Mouse (Mus musculus) left cerebral cortex, postnatal 36 days (tissue): ENCODE measurements around the gene Ces1a. TPM values are rescaled to one million over a fixed set of nuclear protein-coding genes. Genes with fewer than 3 reads are reported as not detected.

Experiments used
- DNase-seq, 2 experiments: peaks; one replicate each; pipeline ENCODE4 v3.0.0; 2021 to 2022; ENCODE audit warnings: low spot score in 2 of 2, mixed read lengths in 1 of 2
- intact Hi-C: fragments of 180-260 bp; cut with DNase I; formaldehyde crosslinking; loops from one replicate; pipeline ENCODE4 v1.15.1; 2025
- total RNA-seq, 2 experiments: library from RNA; stranded (reverse); gene quantifications; 2 replicates each; pipeline ENCODE4 v1.2.3; 2021

Gene Ces1a
- total RNA-seq, 2 experiments from 2014 or later, result 0.27 TPM; not detected in 1

GRCm38 (mm10) chr8:93011439-93011838, 36.6 kb downstream of the Ces1a start:
- intact Hi-C loops, result loop anchor here (1.0 to 10.0 kb wide), 5 partner anchors 83 to 483 kb away; no protein-coding TSS in a partner anchor
- peak; percentile 76 to 81 for DNase-seq

GRCm38 (mm10) chr8:93010286-93010685, 37.7 kb downstream of the Ces1a start:
- peak in 1 of 2 experiments; percentile 21 for DNase-seq
- intact Hi-C loops, result loop anchor here (2.0 to 10.0 kb wide), 4 partner anchors 85 to 485 kb away; no protein-coding TSS in a partner anchor

DNA sequence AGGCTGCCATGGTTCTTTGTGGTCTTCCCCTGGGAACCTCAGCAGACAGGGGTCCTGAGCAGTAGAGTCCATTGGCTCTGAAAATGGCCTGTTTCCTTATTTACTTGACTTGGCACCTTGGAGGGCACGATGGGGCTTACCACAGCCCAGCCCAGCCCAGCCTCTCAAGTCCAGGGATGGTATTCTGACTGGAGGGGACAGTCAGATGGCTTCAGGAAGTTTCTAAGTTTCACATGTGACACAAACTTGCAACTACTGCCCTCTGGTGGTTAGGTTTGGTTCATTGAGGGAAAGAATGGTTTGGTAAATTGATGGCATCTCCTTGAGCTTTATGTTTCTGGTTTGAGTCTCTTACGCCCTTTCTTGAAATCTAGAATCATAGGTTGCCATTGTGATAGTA, 49.4 kb downstream of the Ces1a start:
- intact Hi-C loops, result loop anchor here (5.0 kb wide), 2 partner anchors 116 to 1806 kb away; no protein-coding TSS in a partner anchor

GRCm38 (mm10) chr8:92996840-92997239, 51.2 kb downstream of the Ces1a start:
- intact Hi-C loops, result loop anchor here (1.0 to 5.0 kb wide), 3 partner anchors 115 to 1805 kb away; no protein-coding TSS in a partner anchor
- peak; percentile 25 to 48 for DNase-seq

More for the DNA sequence above, 49.4 kb downstream of the Ces1a start:
- peak in 1 of 2 experiments; percentile 33 for DNase-seq

- intact Hi-C loops, result no loop called here
- no peak for DNase-seq
Observed at GRCm38 (mm10) chr8:92984376-92984775, 63.6 kb downstream of the Ces1a start.

DNA sequence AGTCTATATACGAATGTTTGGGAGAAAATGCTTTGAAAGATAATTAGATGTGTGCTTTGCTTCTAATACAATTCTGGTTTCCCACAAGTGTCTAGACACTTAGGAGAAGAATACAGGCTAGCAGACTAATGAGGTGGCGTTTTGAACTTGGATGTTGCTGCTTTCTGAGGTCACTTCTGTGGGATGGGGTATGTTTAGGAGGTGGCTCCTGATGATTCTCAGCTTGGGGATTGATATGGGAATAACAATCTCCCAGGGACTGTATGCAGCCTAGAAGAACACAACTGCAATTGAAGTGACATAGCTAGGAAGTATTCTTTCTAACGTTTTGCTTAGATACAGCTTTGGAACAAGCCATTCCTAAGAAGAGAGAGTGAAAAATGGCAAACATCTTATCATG, 65.5 kb downstream of the Ces1a start:
- intact Hi-C loops, result no loop called here

DNA sequence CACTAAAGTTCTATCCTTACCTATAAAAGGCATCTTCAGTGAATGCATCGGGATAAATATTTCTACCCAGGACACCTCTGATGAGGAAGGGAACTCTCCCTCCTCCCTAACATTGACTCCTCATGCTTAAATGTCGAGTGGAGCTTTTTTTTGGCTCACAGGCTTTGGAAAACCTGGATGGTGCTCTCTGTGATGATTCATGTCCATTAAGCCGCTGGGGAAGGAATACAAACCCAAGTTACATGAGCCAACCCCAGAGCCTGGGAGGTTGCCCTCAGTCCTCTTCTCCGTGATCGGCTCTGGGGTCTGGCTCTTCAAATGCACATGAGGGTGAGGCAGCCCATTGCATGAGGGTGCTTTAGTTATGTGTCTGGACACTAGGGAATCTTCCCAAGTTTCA, 71.3 kb downstream of the Ces1a start:
- DNase-seq, result no peak
- intact Hi-C loops, result no loop called here

More for the DNA sequence above, 65.5 kb downstream of the Ces1a start:
- DNase-seq, result no peak

DNA sequence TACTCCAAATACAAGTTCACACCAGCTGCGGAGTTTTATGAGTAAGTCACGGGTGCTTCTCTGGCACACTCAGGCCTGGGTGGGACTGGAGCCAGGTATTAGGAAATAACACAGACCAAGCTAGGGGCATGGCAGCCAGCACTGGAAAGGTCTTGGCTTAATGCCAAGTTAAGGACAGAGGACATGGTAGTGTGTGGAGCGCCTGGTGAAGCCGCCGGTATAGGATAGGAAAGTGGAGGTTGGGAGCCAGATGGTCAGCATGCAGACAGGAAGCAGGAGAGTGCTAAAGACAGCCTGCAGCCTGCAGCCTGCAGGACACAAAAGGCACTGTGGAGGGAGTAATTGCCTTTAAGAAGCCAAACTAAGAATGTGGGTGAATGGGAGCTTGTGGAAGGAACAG, 75.0 kb downstream of the Ces1a start:
- DNase-seq, result peak in 1 of 2 experiments; percentile 10
- intact Hi-C loops, result no loop called here

Other genes with a start within 250 kb of the Ces1a start
- 1 to 10 TPM; 2.4 TPM for gene Mmp2, start 220.9 kb downstream of the Ces1a start, total RNA-seq
- gene Lpcat2, start 192.9 kb downstream of the Ces1a start, total RNA-seq, result 1 to 10 TPM; 9.2 to 9.6 TPM
- 1 to 10 TPM in 1 of 2 experiments, under 1 TPM in 1; 0.64 to 1.1 TPM for gene Capns2, start 146.8 kb downstream of the Ces1a start, total RNA-seq
- gene Slc6a2, start 88.1 kb downstream of the Ces1a start, total RNA-seq, result under 1 TPM; 0.10 to 0.11 TPM
- not detected for gene Ces1b, start 31.8 kb upstream of the Ces1a start, total RNA-seq
- not detected for gene Ces1c, start 83.1 kb upstream of the Ces1a start, total RNA-seq
- not detected for gene Ces1d, start 149.6 kb upstream of the Ces1a start, total RNA-seq
- not detected for gene Ces1e, start 181.4 kb upstream of the Ces1a start, total RNA-seq
- gene Ces1f, start 231.6 kb upstream of the Ces1a start, total RNA-seq, result not detected